Mouse (Mus musculus): ENCODE measurements around the gene Cpne7. TPM values are rescaled to one million over a fixed set of nuclear protein-coding genes. Genes with fewer than 3 reads are reported as not detected.
A peak's percentile ranks its signal among the peaks of the same experiment; 100 is the strongest.

Gene Cpne7
- polyA plus RNA-seq, 1 experiment from 2014 or later, result 0.14 TPM

DNA sequence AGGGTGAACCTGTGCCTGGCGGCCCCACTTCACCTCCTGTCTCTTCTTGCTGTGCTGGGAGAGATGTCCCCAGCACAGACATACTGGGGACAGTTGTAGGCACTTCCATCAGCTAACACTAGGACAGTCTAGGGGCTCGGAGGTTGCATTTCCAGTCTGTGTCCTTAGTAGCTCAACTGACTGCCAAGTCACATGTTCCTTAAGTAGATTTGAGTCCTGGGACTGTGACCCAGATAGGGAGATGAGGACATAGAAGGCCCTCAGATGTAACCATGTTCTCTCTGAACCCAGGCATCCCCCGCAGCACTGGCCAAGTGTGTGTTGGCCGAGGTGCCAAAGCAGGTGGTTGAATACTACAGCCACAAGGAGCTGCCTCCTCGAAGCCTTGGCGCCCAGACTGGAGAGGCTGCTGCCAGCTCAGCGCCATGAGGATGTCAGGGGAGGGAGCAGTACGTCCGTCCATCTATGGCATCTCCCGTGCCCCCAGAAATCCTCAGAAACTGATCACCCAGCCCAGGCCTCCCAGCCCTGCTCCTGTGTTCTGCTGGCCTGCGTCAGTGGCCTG is 17.1 kb downstream of the Cpne7 start:
- H3K4me3 ChIP-seq (ENCODE audit: control insufficient read depth in 1 of 2, insufficient read depth in 1 of 2, low read depth in 1 of 2, low read length in 2 of 2), result no peak overlapping the region
- H3K4me2 ChIP-seq (ENCODE audit: low read length), result no peak overlapping the region
- H3K27me3 ChIP-seq (ENCODE audit: control insufficient read depth, insufficient read depth, low read length), result no peaks in the 10 kb centered on the region
- no peak for ATAC-seq (ENCODE audit: insufficient number of reproducible peaks, insufficient read depth, low FRiP score, low read depth)
- no peaks in the 10 kb centered on the region for H3K9me3 ChIP-seq (ENCODE audit: control insufficient read depth, low read length)
- H3K36me3 ChIP-seq (ENCODE audit: control insufficient read depth, insufficient read depth, low read length), result no peaks in the 10 kb centered on the region
- no peak overlapping the region for H3K9ac ChIP-seq (ENCODE audit: low read length)
- peaks cover 15% of the 10 kb centered on the region in 2 experiments; a peak in 3 of 4 replicates for H3K4me1 ChIP-seq (ENCODE audit: control insufficient read depth in 2 of 2, insufficient read depth in 2 of 2, low read length in 2 of 2)
- H3K27ac ChIP-seq (replicated peaks in 1 of 2; ENCODE audit: control insufficient read depth in 1 of 2, insufficient read depth in 1 of 2, low read depth in 2 of 2, low read length in 2 of 2), result no peak overlapping the region
- 83% methylated on average over 11 of the region's 11 CpGs for WGBS

DNA sequence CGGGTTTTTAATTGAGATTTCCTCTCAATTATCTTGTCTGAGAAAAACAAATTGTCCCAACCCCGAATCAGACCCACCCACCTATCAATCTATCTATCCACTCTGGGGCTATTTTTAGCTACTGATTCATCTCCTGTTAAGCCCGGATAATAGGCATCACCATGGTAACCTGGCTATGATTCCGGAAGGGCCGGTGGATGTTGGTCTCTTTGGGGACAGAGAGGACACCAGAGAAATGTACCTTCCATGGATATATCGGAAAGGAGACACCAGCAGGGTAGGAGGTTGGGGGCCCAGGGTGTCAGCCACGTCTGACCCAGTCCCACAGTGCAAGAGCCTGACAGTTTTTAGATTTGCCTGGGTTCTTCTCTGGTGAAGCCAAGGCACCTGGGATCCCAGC is 18.2 kb downstream of the Cpne7 start:
- Histone ChIP-seq H3K9me3 (ENCODE audit: control insufficient read depth, low read length) (no peaks in the 10 kb centered on the region), H3K4me3 (ENCODE audit: control insufficient read depth in 1 of 2, insufficient read depth in 1 of 2, low read depth in 1 of 2, low read length in 2 of 2) (no peak overlapping the region), H3K27me3 (ENCODE audit: control insufficient read depth, insufficient read depth, low read length) (no peaks in the 10 kb centered on the region), H3K9ac (ENCODE audit: low read length) (no peak overlapping the region), H3K4me1 (ENCODE audit: control insufficient read depth in 2 of 2, insufficient read depth in 2 of 2, low read length in 2 of 2) (peaks cover 15% of the 10 kb centered on the region in 2 experiments; a peak in 3 of 4 replicates), H3K4me2 (ENCODE audit: low read length) (no peak overlapping the region), H3K27ac (replicated peaks in 1 of 2; ENCODE audit: control insufficient read depth in 1 of 2, insufficient read depth in 1 of 2, low read depth in 2 of 2, low read length in 2 of 2) (no peak overlapping the region), H3K36me3 (ENCODE audit: control insufficient read depth, insufficient read depth, low read length) (no peaks in the 10 kb centered on the region)
- 40% methylated on average over 7 of the region's 7 CpGs for WGBS
- ATAC-seq (ENCODE audit: insufficient number of reproducible peaks, insufficient read depth, low FRiP score, low read depth), result no peak

DNA sequence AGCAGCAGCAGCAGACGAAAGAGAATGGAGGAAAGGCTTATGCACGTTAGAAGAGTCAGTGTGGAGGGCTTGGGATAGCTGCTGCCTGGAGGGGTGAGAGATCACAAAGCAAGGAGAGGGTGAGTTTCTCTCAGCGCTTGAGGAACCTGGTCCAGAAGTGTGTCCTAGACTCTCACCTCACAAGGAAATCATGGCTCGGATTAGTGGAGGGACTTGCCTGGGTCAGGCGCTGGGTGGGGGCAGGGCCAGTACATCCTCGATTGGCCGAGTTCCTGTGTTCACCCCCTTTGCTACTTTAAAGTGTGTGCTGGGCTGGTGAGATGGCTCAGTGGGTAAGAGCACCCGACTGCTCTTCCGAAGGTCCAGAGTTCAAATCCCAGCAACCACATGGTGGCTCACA is 18.6 kb downstream of the Cpne7 start:
- ATAC-seq (ENCODE audit: insufficient number of reproducible peaks, insufficient read depth, low FRiP score, low read depth), result no peak
- Histone ChIP-seq H3K9me3 (ENCODE audit: control insufficient read depth, low read length) (no peaks in the 10 kb centered on the region), H3K9ac (ENCODE audit: low read length) (no peak overlapping the region), H3K4me1 (ENCODE audit: control insufficient read depth in 2 of 2, insufficient read depth in 2 of 2, low read length in 2 of 2) (peaks cover 14 to 15% of the 10 kb centered on the region in 2 experiments; a peak in 3 of 4 replicates), H3K4me3 (ENCODE audit: control insufficient read depth in 1 of 2, insufficient read depth in 1 of 2, low read depth in 1 of 2, low read length in 2 of 2) (no peak overlapping the region), H3K4me2 (ENCODE audit: low read length) (no peak overlapping the region), H3K36me3 (ENCODE audit: control insufficient read depth, insufficient read depth, low read length) (no peaks in the 10 kb centered on the region), H3K27me3 (ENCODE audit: control insufficient read depth, insufficient read depth, low read length) (no peaks in the 10 kb centered on the region), H3K27ac (replicated peaks in 1 of 2; ENCODE audit: control insufficient read depth in 1 of 2, insufficient read depth in 1 of 2, low read depth in 2 of 2, low read length in 2 of 2) (no peak overlapping the region)
- WGBS, result 53% methylated on average over 9 of the region's 9 CpGs

DNA sequence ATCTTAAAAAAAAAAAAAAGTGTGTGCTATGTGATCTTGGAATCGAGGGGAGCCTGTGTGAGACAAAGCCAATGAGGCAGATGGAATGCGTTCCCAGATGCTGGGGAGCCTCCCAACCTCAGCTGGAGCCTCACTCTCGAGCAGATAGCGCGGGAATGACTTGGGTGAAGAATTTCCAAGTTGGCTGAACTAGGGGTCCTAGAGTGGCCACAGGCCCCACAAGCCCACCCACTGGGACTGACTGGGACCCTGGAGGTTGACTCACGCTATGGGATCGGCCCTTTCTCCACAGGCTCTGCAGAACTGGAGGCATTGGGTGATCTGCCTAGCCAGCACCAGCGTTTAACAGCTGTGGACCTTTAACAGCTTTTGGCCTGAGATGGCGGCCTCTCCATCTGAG is 19.1 kb downstream of the Cpne7 start:
- WGBS, result 82% methylated on average over 9 of the region's 9 CpGs
- ATAC-seq (ENCODE audit: insufficient number of reproducible peaks, insufficient read depth, low FRiP score, low read depth), result no peak

DNA sequence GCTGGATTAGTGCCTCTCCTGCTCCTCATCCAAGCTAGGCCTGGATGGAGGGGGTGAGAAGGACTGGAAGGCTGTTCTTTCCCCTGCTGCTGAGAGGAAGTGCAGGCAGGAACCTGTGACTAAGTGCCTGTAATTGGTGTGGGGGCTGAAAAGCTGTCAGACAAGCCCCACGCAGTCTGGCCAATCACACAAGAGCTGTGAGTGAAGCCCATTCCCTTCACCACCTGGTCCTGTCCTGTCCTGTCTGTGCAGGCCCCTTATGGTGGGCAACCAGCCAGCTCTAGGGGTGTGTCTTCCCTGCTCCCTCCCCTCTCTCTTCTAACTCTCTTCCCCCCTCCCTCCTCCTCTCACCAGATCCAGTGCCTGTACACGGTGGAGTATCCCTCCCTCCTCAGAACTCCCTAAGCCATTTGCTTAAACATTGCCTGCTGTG is 20.5 kb downstream of the Cpne7 start:
- Histone ChIP-seq H3K4me3 (ENCODE audit: control insufficient read depth in 1 of 2, insufficient read depth in 1 of 2, low read depth in 1 of 2, low read length in 2 of 2) (no peak overlapping the region), H3K4me1 (ENCODE audit: control insufficient read depth in 2 of 2, insufficient read depth in 2 of 2, low read length in 2 of 2) (peaks cover 18 to 24% of the 10 kb centered on the region in 2 experiments; a peak in 3 of 4 replicates), H3K4me2 (ENCODE audit: low read length) (no peak overlapping the region), H3K27me3 (ENCODE audit: control insufficient read depth, insufficient read depth, low read length) (no peaks in the 10 kb centered on the region), H3K27ac (replicated peaks in 1 of 2; ENCODE audit: control insufficient read depth in 1 of 2, insufficient read depth in 1 of 2, low read depth in 2 of 2, low read length in 2 of 2) (peak overlapping the region; percentile 29 to 34), H3K36me3 (ENCODE audit: control insufficient read depth, insufficient read depth, low read length) (no peaks in the 10 kb centered on the region), H3K9ac (ENCODE audit: low read length) (no peak overlapping the region), H3K9me3 (ENCODE audit: control insufficient read depth, low read length) (no peaks in the 10 kb centered on the region)
- 10% methylated on average over 2 of the region's 2 CpGs for WGBS
- ATAC-seq (ENCODE audit: insufficient number of reproducible peaks, insufficient read depth, low FRiP score, low read depth), result peak; percentile 79

More for the DNA sequence above, 19.1 kb downstream of the Cpne7 start:
- no peaks in the 10 kb centered on the region for H3K27me3 ChIP-seq (ENCODE audit: control insufficient read depth, insufficient read depth, low read length)
- H3K9me3 ChIP-seq (ENCODE audit: control insufficient read depth, low read length), result no peaks in the 10 kb centered on the region
- no peak overlapping the region for H3K27ac ChIP-seq (replicated peaks in 1 of 2; ENCODE audit: control insufficient read depth in 1 of 2, insufficient read depth in 1 of 2, low read depth in 2 of 2, low read length in 2 of 2)
- H3K36me3 ChIP-seq (ENCODE audit: control insufficient read depth, insufficient read depth, low read length), result no peaks in the 10 kb centered on the region
- H3K9ac ChIP-seq (ENCODE audit: low read length), result no peak overlapping the region
- H3K4me1 ChIP-seq (ENCODE audit: control insufficient read depth in 2 of 2, insufficient read depth in 2 of 2, low read length in 2 of 2), result peaks cover 12 to 15% of the 10 kb centered on the region in 2 experiments; a peak in 3 of 4 replicates
- no peak overlapping the region for H3K4me3 ChIP-seq (ENCODE audit: control insufficient read depth in 1 of 2, insufficient read depth in 1 of 2, low read depth in 1 of 2, low read length in 2 of 2)
- H3K4me2 ChIP-seq (ENCODE audit: low read length), result no peak overlapping the region

DNA sequence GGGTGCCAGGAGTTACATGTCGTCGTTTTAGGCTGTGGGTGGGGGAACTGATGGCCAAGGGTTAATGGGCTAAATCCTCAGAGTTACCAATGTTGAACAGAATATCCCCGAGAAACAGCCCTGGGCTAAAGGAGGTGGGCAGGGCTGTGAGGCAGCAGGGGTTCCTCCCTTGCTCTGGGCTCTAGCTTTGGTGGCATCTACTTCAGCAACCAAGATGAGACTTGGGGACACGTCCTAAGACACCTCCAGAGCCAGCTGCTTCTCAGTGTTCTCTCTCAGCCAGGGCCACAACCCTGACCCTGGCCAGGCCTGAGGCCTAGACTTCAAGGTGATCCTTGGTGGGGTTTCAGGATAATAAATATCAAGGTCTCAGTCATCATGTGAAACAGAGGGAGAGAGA is 21.6 kb downstream of the Cpne7 start:
- WGBS, result 67% methylated on average over 4 of the region's 4 CpGs
- no peak overlapping the region for H3K4me3 ChIP-seq (ENCODE audit: control insufficient read depth in 1 of 2, insufficient read depth in 1 of 2, low read depth in 1 of 2, low read length in 2 of 2)
- no peak overlapping the region for H3K9ac ChIP-seq (ENCODE audit: low read length)
- no peak for ATAC-seq (ENCODE audit: insufficient number of reproducible peaks, insufficient read depth, low FRiP score, low read depth)
- H3K27me3 ChIP-seq (ENCODE audit: control insufficient read depth, insufficient read depth, low read length), result no peaks in the 10 kb centered on the region
- H3K27ac ChIP-seq (replicated peaks in 1 of 2; ENCODE audit: control insufficient read depth in 1 of 2, insufficient read depth in 1 of 2, low read depth in 2 of 2, low read length in 2 of 2), result no peak overlapping the region
- H3K4me1 ChIP-seq (ENCODE audit: control insufficient read depth in 2 of 2, insufficient read depth in 2 of 2, low read length in 2 of 2), result peaks cover 18 to 24% of the 10 kb centered on the region in 2 experiments; a peak in 3 of 4 replicates
- no peaks in the 10 kb centered on the region for H3K9me3 ChIP-seq (ENCODE audit: control insufficient read depth, low read length)
- H3K4me2 ChIP-seq (ENCODE audit: low read length), result no peak overlapping the region
- no peaks in the 10 kb centered on the region for H3K36me3 ChIP-seq (ENCODE audit: control insufficient read depth, insufficient read depth, low read length)

DNA sequence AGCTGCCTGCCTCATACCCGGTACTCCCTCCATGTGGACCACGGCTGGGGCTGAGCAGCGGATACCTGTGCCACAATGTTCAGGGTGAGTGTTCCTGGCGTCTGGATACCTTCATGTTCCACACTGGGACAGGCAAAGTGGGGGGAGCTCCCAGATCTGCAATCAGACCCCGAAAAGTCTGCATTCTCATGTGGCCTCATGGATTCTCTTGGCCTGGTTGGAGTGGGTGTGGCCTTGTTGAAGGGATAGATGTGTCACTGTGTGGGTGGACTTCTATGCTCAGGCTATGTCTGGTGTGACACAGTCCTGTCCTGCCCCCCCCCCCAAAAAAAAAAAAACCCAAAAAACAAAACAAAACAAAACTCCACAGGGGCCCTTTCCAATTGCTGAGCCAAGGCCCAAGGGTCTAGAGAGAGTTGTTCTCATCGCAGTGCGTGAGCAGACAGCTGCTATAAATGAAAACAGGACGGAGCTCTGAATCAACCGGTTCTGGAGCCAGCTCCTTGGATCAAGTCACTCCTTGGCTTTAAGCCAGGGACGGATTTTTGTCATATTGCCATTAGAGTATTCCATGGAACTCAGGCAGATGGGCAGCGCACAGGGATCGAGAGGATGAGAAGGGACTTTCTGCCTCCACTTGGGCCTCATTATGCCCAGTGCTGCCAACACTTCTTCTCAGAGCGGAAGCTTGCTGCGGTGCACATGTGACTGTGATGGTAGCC is 24.7 kb downstream of the Cpne7 start:
- H3K4me1 ChIP-seq (ENCODE audit: control insufficient read depth in 2 of 2, insufficient read depth in 2 of 2, low read length in 2 of 2), result peaks cover 16 to 24% of the 10 kb centered on the region in 2 experiments; a peak in 3 of 4 replicates
- H3K9ac ChIP-seq (ENCODE audit: low read length), result no peak overlapping the region
- WGBS, result 59% methylated on average over 14 of the region's 14 CpGs
- ATAC-seq (ENCODE audit: insufficient number of reproducible peaks, insufficient read depth, low FRiP score, low read depth), result no peak
- no peaks in the 10 kb centered on the region for H3K9me3 ChIP-seq (ENCODE audit: control insufficient read depth, low read length)
- no peaks in the 10 kb centered on the region for H3K36me3 ChIP-seq (ENCODE audit: control insufficient read depth, insufficient read depth, low read length)
- no peaks in the 10 kb centered on the region for H3K27me3 ChIP-seq (ENCODE audit: control insufficient read depth, insufficient read depth, low read length)
- no peak overlapping the region for H3K4me3 ChIP-seq (ENCODE audit: control insufficient read depth in 1 of 2, insufficient read depth in 1 of 2, low read depth in 1 of 2, low read length in 2 of 2)
- peak overlapping the region; percentile 30 to 49; a peak in 3 of 4 replicates for H3K27ac ChIP-seq (replicated peaks in 1 of 2; ENCODE audit: control insufficient read depth in 1 of 2, insufficient read depth in 1 of 2, low read depth in 2 of 2, low read length in 2 of 2)
- no peak overlapping the region for H3K4me2 ChIP-seq (ENCODE audit: low read length)

Data from heart, embryonic 14.5 days (tissue).